Mouse (Mus musculus) embryonic facial prominence, embryonic 10.5 days (tissue): ENCODE measurements around the gene Vps11. TPM values are rescaled to one million over a fixed set of nuclear protein-coding genes. Genes with fewer than 3 reads are reported as not detected.
A peak's percentile ranks its signal among the peaks of the same experiment; 100 is the strongest.

Source experiments
- DNase-seq: peaks from one replicate; pipeline ENCODE4 v3.0.0-alpha.2; 2017; ENCODE audit warnings: low spot score
- H3K27ac ChIP-seq: fragments of 300-500 bp; sonication (generic); replicated peaks from 2 replicates; pipeline ENCODE4 v1.5.1; 2016; ENCODE audit warnings: mild to moderate bottlenecking
- H3K27me3 ChIP-seq: fragments of 300-500 bp; sonication (generic); replicated peaks from 2 replicates; pipeline ENCODE4 v1.6.1; 2016; ENCODE audit warnings: low read depth, mild to moderate bottlenecking; ENCODE audit not compliant: poor library complexity, severe bottlenecking
- H3K36me3 ChIP-seq: fragments of 300-500 bp; sonication (generic); replicated peaks from 2 replicates; pipeline ENCODE4 v1.6.1; 2016; ENCODE audit warnings: mild to moderate bottlenecking, moderate library complexity
- H3K4me1 ChIP-seq: fragments of 300-500 bp; sonication (generic); 2 replicates; pipeline ENCODE4 v1.6.1; 2016
- H3K4me3 ChIP-seq: fragments of 300-500 bp; sonication (generic); 2 replicates; pipeline ENCODE4 v1.5.1; 2016; ENCODE audit warnings: mild to moderate bottlenecking, moderate library complexity
- H3K9me3 ChIP-seq: fragments of 300-500 bp; sonication (generic); 2 replicates; pipeline ENCODE4 v1.6.1; 2016; ENCODE audit warnings: mild to moderate bottlenecking
- WGBS: fragments of 180-500 bp; shearing (Covaris S2); methylation state at CpG from one replicate; pipeline ENCODE4 v1.1.7; 2016; 5-methylcytosine and 5-hydroxymethylcytosine counted together
- polyA plus RNA-seq: library from polyadenylated mRNA; unstranded; fragments of >200 nt; fragmentation: Nextera tagmentation; extraction: Ambion mirVana; gene quantifications from 2 replicates; pipeline ENCODE4 v1.2.1, GENCODE M21; 2016

Gene Vps11
- polyA plus RNA-seq, 1 experiment from 2014 or later, result 30.9 TPM

- H3K27me3 ChIP-seq, result peaks cover 10% of the 10 kb centered on the region
- peaks cover 39% of the 10 kb centered on the region for H3K36me3 ChIP-seq
- no peaks in the 10 kb centered on the region for H3K9me3 ChIP-seq
- H3K27ac ChIP-seq, result no peak overlapping the region
- peaks cover 33% of the 10 kb centered on the region for H3K4me1 ChIP-seq
- 60% methylated on average over 5 of the region's 5 CpGs for WGBS
- H3K4me3 ChIP-seq, result peak overlapping the region; percentile 86
- DNase-seq, result no peak
These were observed 43.2 kb downstream of the Vps11 start for GRCm38 (mm10) chr9:44318076-44318825.

- H3K4me1 ChIP-seq, result peaks cover 33% of the 10 kb centered on the region
- peaks cover 15% of the 10 kb centered on the region for H3K27me3 ChIP-seq
- H3K27ac ChIP-seq, result no peak overlapping the region
- peaks cover 47% of the 10 kb centered on the region for H3K36me3 ChIP-seq
- no peaks in the 10 kb centered on the region for H3K9me3 ChIP-seq
- 71% methylated on average over 4 of the region's 4 CpGs for whole genome bisulfite sequencing
- H3K4me3 ChIP-seq, result no peak overlapping the region
- no peak for DNase-seq
These were observed 44.0 kb downstream of the Vps11 start for GRCm38 (mm10) chr9:44317452-44317851.

- no peak overlapping the region for H3K27ac ChIP-seq
- 91% methylated on average over 18 of the region's 18 CpGs for WGBS
- peaks cover 40% of the 10 kb centered on the region for H3K4me1 ChIP-seq
- H3K27me3 ChIP-seq, result peaks cover 36% of the 10 kb centered on the region
- DNase-seq, result no peak
- peaks cover 48% of the 10 kb centered on the region for H3K36me3 ChIP-seq
- H3K4me3 ChIP-seq, result no peak overlapping the region
- H3K9me3 ChIP-seq, result no peaks in the 10 kb centered on the region
These were observed 46.6 kb downstream of the Vps11 start for GRCm38 (mm10) chr9:44314910-44315309.

GRCm38 (mm10) chr9:44314257-44314547 lies 47.3 kb downstream of the Vps11 start:
- Histone ChIP-seq H3K36me3 (peaks cover 48% of the 10 kb centered on the region), H3K27ac (no peak overlapping the region), H3K4me1 (peaks cover 36% of the 10 kb centered on the region), H3K4me3 (no peak overlapping the region), H3K27me3 (peaks cover 36% of the 10 kb centered on the region), H3K9me3 (no peaks in the 10 kb centered on the region)
- 68% methylated on average over 4 of the region's 4 CpGs for WGBS
- no peak for DNase-seq

GRCm38 (mm10) chr9:44313476-44314256 lies 47.8 kb downstream of the Vps11 start:
- Histone ChIP-seq H3K9me3 (no peaks in the 10 kb centered on the region), H3K27me3 (peaks cover 31% of the 10 kb centered on the region), H3K27ac (no peak overlapping the region), H3K4me3 (no peak overlapping the region), H3K36me3 (peaks cover 48% of the 10 kb centered on the region), H3K4me1 (peaks cover 30% of the 10 kb centered on the region)
- DNase-seq, result no peak
- WGBS, result 80% methylated on average over 19 of the region's 19 CpGs

GRCm38 (mm10) chr9:44311136-44312134 lies 50.0 kb downstream of the Vps11 start:
- peaks cover 41% of the 10 kb centered on the region for H3K36me3 ChIP-seq
- peaks cover 17% of the 10 kb centered on the region for H3K4me1 ChIP-seq
- H3K27me3 ChIP-seq, result peaks cover 26% of the 10 kb centered on the region
- peak overlapping the region; percentile 30 for H3K4me3 ChIP-seq
- peak overlapping the region; percentile 60 for H3K27ac ChIP-seq
- peak; percentile 32 for DNase-seq
- H3K9me3 ChIP-seq, result no peaks in the 10 kb centered on the region
- 8% methylated on average over 27 of the region's 27 CpGs for WGBS

GRCm38 (mm10) chr9:44310750-44311135 lies 50.7 kb downstream of the Vps11 start:
- peaks cover 26% of the 10 kb centered on the region for H3K27me3 ChIP-seq
- DNase-seq, result no peak
- peaks cover 17% of the 10 kb centered on the region for H3K4me1 ChIP-seq
- no peaks in the 10 kb centered on the region for H3K9me3 ChIP-seq
- H3K4me3 ChIP-seq, result peak overlapping the region; percentile 30
- WGBS, result 21% methylated on average over 10 of the region's 10 CpGs
- peaks cover 34% of the 10 kb centered on the region for H3K36me3 ChIP-seq
- H3K27ac ChIP-seq, result peak overlapping the region; percentile 60; the same call in 1 of the 2 replicates

GRCm38 (mm10) chr9:44309756-44310155 lies 51.7 kb downstream of the Vps11 start:
- 60% methylated on average over 3 of the region's 3 CpGs for WGBS
- DNase-seq, result no peak
- H3K36me3 ChIP-seq, result peaks cover 24% of the 10 kb centered on the region

GRCm38 (mm10) chr9:44307248-44307647 lies 54.2 kb downstream of the Vps11 start:
- WGBS, result 87% methylated on average over 2 of the region's 2 CpGs
- peaks cover 19% of the 10 kb centered on the region for H3K27me3 ChIP-seq
- DNase-seq, result no peak

More at GRCm38 (mm10) chr9:44309756-44310155, 51.7 kb downstream of the Vps11 start:
- Histone ChIP-seq H3K27ac (no peak overlapping the region), H3K4me1 (peaks cover 19% of the 10 kb centered on the region), H3K27me3 (peaks cover 26% of the 10 kb centered on the region), H3K9me3 (no peaks in the 10 kb centered on the region), H3K4me3 (no peak overlapping the region)

GRCm38 (mm10) chr9:44306532-44306931 lies 54.9 kb downstream of the Vps11 start:
- WGBS, result 92% methylated on average over 6 of the region's 6 CpGs
- Histone ChIP-seq H3K4me1 (peaks cover 27% of the 10 kb centered on the region), H3K4me3 (no peak overlapping the region), H3K9me3 (no peaks in the 10 kb centered on the region), H3K27me3 (peaks cover 13% of the 10 kb centered on the region), H3K27ac (no peak overlapping the region), H3K36me3 (peaks cover 15% of the 10 kb centered on the region)
- DNase-seq, result no peak

More at GRCm38 (mm10) chr9:44307248-44307647, 54.2 kb downstream of the Vps11 start:
- H3K27ac ChIP-seq, result no peak overlapping the region
- no peak overlapping the region for H3K4me3 ChIP-seq
- H3K9me3 ChIP-seq, result no peaks in the 10 kb centered on the region
- H3K36me3 ChIP-seq, result peaks cover 8% of the 10 kb centered on the region
- H3K4me1 ChIP-seq, result peaks cover 33% of the 10 kb centered on the region

GRCm38 (mm10) chr9:44305466-44306079 lies 55.9 kb downstream of the Vps11 start, which contains the start of gene Hinfp:
Gene Hinfp (minus strand): TSS chr9:44305671.
- under 1% methylated on average over 54 of the region's 54 CpGs for WGBS
- H3K36me3 ChIP-seq, result peaks cover 24% of the 10 kb centered on the region
- DNase-seq, result peak; percentile 99
- H3K27me3 ChIP-seq, result peaks cover 4% of the 10 kb centered on the region
- peak within 1 kb of the TSS; percentile 96 for H3K4me3 ChIP-seq
- peak within 1 kb of the TSS; percentile 91 for H3K27ac ChIP-seq
- peaks cover 17% of the 10 kb centered on the region for H3K4me1 ChIP-seq
- no peaks in the 10 kb centered on the region for H3K9me3 ChIP-seq
